Mouse (Mus musculus) embryonic facial prominence, embryonic 12.5 days (tissue): Measurements from ENCODE around the gene Bcl2l12. TPM values are rescaled to one million over a fixed set of nuclear protein-coding genes. Genes with fewer than 3 reads are reported as not detected.

ENCODE experiments used
- ATAC-seq: fragments of 200-750 bp; cut with Nextera tagmentation; 2 replicates; pipeline ENCODE4 v1.8.0; 2017; ENCODE audit not compliant: insufficient number of reproducible peaks, insufficient read depth, low FRiP score, low TSS enrichment
- H3K27ac ChIP-seq: fragments of 300-500 bp; sonication (generic); 2 replicates; pipeline ENCODE4 v1.5.1; 2016; ENCODE audit warnings: mild to moderate bottlenecking
- H3K27me3 ChIP-seq: fragments of 300-500 bp; sonication (generic); 2 replicates; pipeline ENCODE4 v1.6.1; 2016; ENCODE audit warnings: mild to moderate bottlenecking, moderate library complexity
- H3K36me3 ChIP-seq: fragments of 300-500 bp; sonication (generic); 2 replicates; pipeline ENCODE4 v1.6.1; 2016; ENCODE audit warnings: mild to moderate bottlenecking
- H3K4me1 ChIP-seq: fragments of 300-500 bp; sonication (generic); 2 replicates; pipeline ENCODE4 v1.6.1; 2016
- H3K4me2 ChIP-seq: fragments of 300-500 bp; sonication (generic); replicated peaks from 2 replicates; pipeline ENCODE4 v1.6.1; 2016; ENCODE audit warnings: mild to moderate bottlenecking, moderate library complexity
- H3K4me3 ChIP-seq: fragments of 300-500 bp; sonication (generic); 2 replicates; pipeline ENCODE4 v1.5.1; 2016; ENCODE audit warnings: mild to moderate bottlenecking
- H3K9ac ChIP-seq: fragments of 300-500 bp; sonication (generic); 2 replicates; pipeline ENCODE4 v1.6.1; 2016; ENCODE audit warnings: mild to moderate bottlenecking, moderate library complexity
- H3K9me3 ChIP-seq: fragments of 300-500 bp; sonication (generic); 2 replicates; pipeline ENCODE4 v1.6.1; 2016; ENCODE audit warnings: mild to moderate bottlenecking, moderate library complexity
- WGBS: fragments of 180-500 bp; shearing (Covaris S2); methylation state at CpG from one replicate; pipeline ENCODE4 v1.1.7; 2016; 5-methylcytosine and 5-hydroxymethylcytosine counted together
- microRNA-seq: library from miRNA; unstranded; fragments of <30 nt; microRNA quantifications from one replicate; pipeline ENCODE4, GENCODE M21; 2017
- polyA plus RNA-seq: library from polyadenylated mRNA; unstranded; fragments of >200 nt; fragmentation: Nextera tagmentation; extraction: Ambion mirVana; gene quantifications from 2 replicates; pipeline ENCODE4 v1.2.1, GENCODE M21; 2016

The Bcl2l12 gene
- polyA plus RNA-seq, 1 experiment from 2014 or later, result 79.9 TPM

- no peak for ATAC-seq
- Histone ChIP-seq H3K36me3 (peaks cover 6% of the 10 kb centered on the region), H3K4me1 (peaks cover 12% of the 10 kb centered on the region; the same call in 1 of the 2 replicates), H3K9ac (no peak overlapping the region), H3K27ac (no peak overlapping the region), H3K9me3 (no peaks in the 10 kb centered on the region), H3K27me3 (peaks cover 32% of the 10 kb centered on the region), H3K4me2 (no peak overlapping the region), H3K4me3 (no peak overlapping the region)
- 80% methylated on average over 12 of the region's 12 CpGs for WGBS
Observed at GRCm38 (mm10) chr7:44954091-44954885, 44.2 kb downstream of the Bcl2l12 start.

- 44% methylated on average over 14 of the region's 14 CpGs for WGBS
- peaks cover 12% of the 10 kb centered on the region; the same call in 1 of the 2 replicates for H3K4me1 ChIP-seq
- no peak for ATAC-seq
- no peak overlapping the region for H3K27ac ChIP-seq
- H3K4me3 ChIP-seq, result no peak overlapping the region
- H3K27me3 ChIP-seq, result peaks cover 33% of the 10 kb centered on the region
- no peak overlapping the region for H3K9ac ChIP-seq
- H3K36me3 ChIP-seq, result no peaks in the 10 kb centered on the region
- H3K4me2 ChIP-seq, result no peak overlapping the region
- no peaks in the 10 kb centered on the region for H3K9me3 ChIP-seq
Observed at GRCm38 (mm10) chr7:44953561-44953960, 45.0 kb downstream of the Bcl2l12 start.

DNA sequence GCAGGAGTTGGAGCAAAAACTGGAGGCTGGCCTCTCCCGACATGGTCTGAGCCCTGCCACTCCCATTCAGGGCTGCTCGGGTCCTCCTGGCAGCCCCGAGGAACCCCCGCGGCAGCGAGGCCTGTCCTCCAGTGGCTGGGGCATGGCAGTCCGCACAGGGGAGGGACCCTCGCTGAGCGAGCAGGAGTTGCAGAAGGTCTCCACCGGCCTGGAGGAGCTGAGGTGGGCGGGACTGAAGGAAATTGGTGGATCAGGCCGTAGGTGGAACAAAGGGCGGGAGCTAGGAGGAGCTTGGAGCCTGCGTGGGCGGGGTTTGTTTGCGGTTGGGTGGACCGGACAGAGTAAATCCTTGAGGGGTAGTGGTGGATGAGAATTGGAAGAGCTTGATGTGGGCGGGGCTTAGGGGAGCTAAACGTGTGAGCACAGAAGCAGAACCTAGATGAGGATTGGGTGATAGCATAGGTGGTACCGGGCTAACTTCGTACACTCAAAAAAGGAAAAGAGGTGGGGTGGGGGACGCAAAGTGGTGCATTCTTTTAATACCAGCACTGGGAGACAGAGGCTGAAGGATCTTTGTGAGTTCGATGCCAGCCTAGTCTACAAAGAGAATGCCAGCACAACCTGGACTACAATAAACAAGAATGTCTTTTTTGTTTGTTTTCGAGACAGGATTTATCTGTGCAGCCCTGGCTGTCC lies 45.8 kb downstream of the Bcl2l12 start:
- 7% methylated on average over 24 of the region's 24 CpGs for WGBS
- Histone ChIP-seq H3K36me3 (no peaks in the 10 kb centered on the region), H3K27me3 (peaks cover 33% of the 10 kb centered on the region), H3K4me3 (peak overlapping the region; percentile 47), H3K27ac (0 out of 2 replicates have a peak overlapping the region, but pooled peaks have one; percentile 64), H3K9me3 (no peaks in the 10 kb centered on the region), H3K4me2 (peak overlapping the region; percentile 86), H3K4me1 (peaks cover 12% of the 10 kb centered on the region; the same call in 1 of the 2 replicates), H3K9ac (peak overlapping the region; percentile 61)
- ATAC-seq, result peak; percentile 86

- under 1% methylated on average over 10 of the region's 10 CpGs for WGBS
- Histone ChIP-seq H3K27me3 (peaks cover 33% of the 10 kb centered on the region), H3K4me2 (peak overlapping the region; percentile 86), H3K4me3 (peak overlapping the region; percentile 47), H3K4me1 (peaks cover 12% of the 10 kb centered on the region; the same call in 1 of the 2 replicates), H3K9ac (peak overlapping the region; percentile 61), H3K36me3 (no peaks in the 10 kb centered on the region), H3K9me3 (no peaks in the 10 kb centered on the region), H3K27ac (0 out of 2 replicates have a peak overlapping the region, but pooled peaks have one; percentile 64)
- peak; percentile 57; the same call in 1 of the 2 replicates for ATAC-seq
Observed at GRCm38 (mm10) chr7:44951960-44952359, 46.6 kb downstream of the Bcl2l12 start.

GRCm38 (mm10) chr7:44949922-44950321 lies 48.6 kb downstream of the Bcl2l12 start:
- Histone ChIP-seq H3K36me3 (no peaks in the 10 kb centered on the region), H3K27me3 (peaks cover 33% of the 10 kb centered on the region), H3K27ac (no peak overlapping the region), H3K9me3 (no peaks in the 10 kb centered on the region), H3K4me3 (no peak overlapping the region), H3K4me1 (peaks cover 12% of the 10 kb centered on the region; the same call in 1 of the 2 replicates), H3K4me2 (no peak overlapping the region), H3K9ac (no peak overlapping the region)
- ATAC-seq, result no peak
- 80% methylated on average over 6 of the region's 6 CpGs for WGBS

GRCm38 (mm10) chr7:44942904-44943303 lies 55.6 kb downstream of the Bcl2l12 start, which contains the start of gene Tsks:
Gene Tsks, plus strand, starts transcription at chr7:44943204.
- Histone ChIP-seq H3K9me3 (no peaks in the 10 kb centered on the region), H3K4me1 (no peaks in the 10 kb centered on the region), H3K36me3 (no peaks in the 10 kb centered on the region), H3K9ac (no peak within 1 kb of the TSS), H3K27ac (no peak within 1 kb of the TSS), H3K27me3 (no peaks in the 10 kb centered on the region), H3K4me2 (no peak within 1 kb of the TSS), H3K4me3 (no peak within 1 kb of the TSS)
- WGBS, result 85% methylated on average over 7 of the region's 7 CpGs
- ATAC-seq, result no peak

Small RNA genes lying within 50 kb of the gene (microRNA-seq; reads per million reads assigned to microRNA genes)
- 1.3 reads per million for gene Mir7054

Other genes with a start within 250 kb of the Bcl2l12 start
- 2.3 and 2.6 TPM in 2 replicates for gene Zfp473, start 247.7 kb downstream of the Bcl2l12 start, polyA plus RNA-seq
- 102 and 104 TPM in 2 replicates for gene Nup62, start 182.6 kb downstream of the Bcl2l12 start, polyA plus RNA-seq
- 1.2 and 2.5 TPM in 2 replicates for gene Il4i1, start 182.3 kb downstream of the Bcl2l12 start, polyA plus RNA-seq
- 5.3 and 5.8 TPM in 2 replicates for gene Atf5, start 182.1 kb downstream of the Bcl2l12 start, polyA plus RNA-seq
- 116 and 120 TPM in 2 replicates for gene Akt1s1, start 149.7 kb downstream of the Bcl2l12 start, polyA plus RNA-seq
- gene Tbc1d17, start 149.6 kb downstream of the Bcl2l12 start, polyA plus RNA-seq, result 94.3 and 105 TPM in 2 replicates
- gene Pnkp, start 141.6 kb downstream of the Bcl2l12 start, polyA plus RNA-seq, result 29.0 and 30.4 TPM in 2 replicates
- gene Ptov1, start 128.9 kb downstream of the Bcl2l12 start, polyA plus RNA-seq, result 696 and 750 TPM in 2 replicates
- 113 and 123 TPM in 2 replicates for gene Med25, start 106.0 kb downstream of the Bcl2l12 start, polyA plus RNA-seq
- 22.4 and 23.3 TPM in 2 replicates for gene Fuz, start 102.6 kb downstream of the Bcl2l12 start, polyA plus RNA-seq
- 76.3 and 84.7 TPM in 2 replicates for gene Ap2a1, start 69.2 kb downstream of the Bcl2l12 start, polyA plus RNA-seq
- gene Tsks, start 55.5 kb downstream of the Bcl2l12 start, polyA plus RNA-seq, result 0.11 and 0.19 TPM in 2 replicates
- gene Cpt1c, start 23.9 kb downstream of the Bcl2l12 start, polyA plus RNA-seq, result 32.9 and 35.6 TPM in 2 replicates
- 660 and 677 TPM in 2 replicates for gene Prmt1, start 12.1 kb downstream of the Bcl2l12 start, polyA plus RNA-seq
- 93.3 and 95.7 TPM in 2 replicates for gene Irf3, start 1.1 kb downstream of the Bcl2l12 start, polyA plus RNA-seq
- 43.8 and 47.7 TPM in 2 replicates for gene Scaf1, start 17.7 kb upstream of the Bcl2l12 start, polyA plus RNA-seq
- 23.6 and 26.1 TPM in 2 replicates for gene Rras, start 19.2 kb upstream of the Bcl2l12 start, polyA plus RNA-seq
- gene Prr12, start 54.2 kb upstream of the Bcl2l12 start, polyA plus RNA-seq, result 13.7 and 16.8 TPM in 2 replicates
- 63.0 and 64.4 TPM in 2 replicates for gene Nosip, start 63.7 kb upstream of the Bcl2l12 start, polyA plus RNA-seq
- gene Prrg2, start 64.0 kb upstream of the Bcl2l12 start, polyA plus RNA-seq, result 23.9 and 25.0 TPM in 2 replicates
- gene Rcn3, start 93.5 kb upstream of the Bcl2l12 start, polyA plus RNA-seq, result 302 and 306 TPM in 2 replicates
- gene Fcgrt, start 105.1 kb upstream of the Bcl2l12 start, polyA plus RNA-seq, result 25.8 and 26.0 TPM in 2 replicates
- gene Rps11, start 125.7 kb upstream of the Bcl2l12 start, polyA plus RNA-seq, result 1,448 and 1,491 TPM in 2 replicates
- 1,339 and 1,342 TPM in 2 replicates for gene Rpl13a, start 130.0 kb upstream of the Bcl2l12 start, polyA plus RNA-seq
- gene Gm45713, start 137.5 kb upstream of the Bcl2l12 start, polyA plus RNA-seq, result 0.22 and 0.27 TPM in 2 replicates
- gene Flt3l, start 137.7 kb upstream of the Bcl2l12 start, polyA plus RNA-seq, result 0.67 and 1.1 TPM in 2 replicates
- 90.4 and 93.0 TPM in 2 replicates for gene Pih1d1, start 155.6 kb upstream of the Bcl2l12 start, polyA plus RNA-seq
- gene Aldh16a1, start 155.9 kb upstream of the Bcl2l12 start, polyA plus RNA-seq, result 43.8 and 45.2 TPM in 2 replicates
- 0.73 and 0.79 TPM in 2 replicates for gene Slc17a7, start 165.2 kb upstream of the Bcl2l12 start, polyA plus RNA-seq
- 0.39 and 0.56 TPM in 2 replicates for gene Gfy, start 180.9 kb upstream of the Bcl2l12 start, polyA plus RNA-seq
- gene Pth2, start 182.3 kb upstream of the Bcl2l12 start, polyA plus RNA-seq, result not detected in 2 replicates
- 0.94 and 1.7 TPM in 2 replicates for gene Ccdc155, start 206.2 kb upstream of the Bcl2l12 start, polyA plus RNA-seq
- gene Dkkl1, start 213.4 kb upstream of the Bcl2l12 start, polyA plus RNA-seq, result 1.4 and 2.3 TPM in 2 replicates
- gene Tead2, start 217.0 kb upstream of the Bcl2l12 start, polyA plus RNA-seq, result 277 and 295 TPM in 2 replicates
- 2.3 TPM in 2 replicates for gene Cd37, start 240.4 kb upstream of the Bcl2l12 start, polyA plus RNA-seq
- 0.22 TPM in 1 of 2 replicates, not detected in the other for gene Slc6a16, start 242.4 kb upstream of the Bcl2l12 start, polyA plus RNA-seq